Mouse (Mus musculus): ENCODE measurements around the gene Kiz. TPM values are rescaled to one million over a fixed set of nuclear protein-coding genes. Genes with fewer than 3 reads are reported as not detected.

The Kiz gene
- total and polyA plus RNA-seq, 2 experiments = 3.7 to 19.7 TPM

DNA sequence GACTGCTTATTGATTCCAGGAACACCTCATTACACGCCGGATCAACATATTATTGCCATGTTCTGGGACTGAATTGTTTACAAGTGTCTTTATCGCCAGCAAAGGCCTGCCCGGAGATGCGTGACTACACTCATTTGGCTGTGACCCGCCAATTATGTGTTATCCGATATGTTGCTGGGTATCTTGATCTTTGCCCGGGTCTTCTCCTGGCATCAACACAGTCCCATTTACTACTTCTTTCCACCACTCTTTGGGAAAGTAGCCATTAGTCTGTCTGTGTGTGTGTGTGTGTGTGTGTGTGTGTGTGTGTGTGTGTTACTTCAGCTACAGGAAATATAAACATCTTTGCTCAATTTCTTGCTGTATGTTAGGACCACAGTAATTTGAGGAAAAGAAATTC is 31.6 kb upstream of the Kiz start:
- DNase-seq (ENCODE audit: extremely low read depth, low read depth, low spot score) = no peak

GRCm38 (mm10) chr2:146828006-146828405 is 27.7 kb upstream of the Kiz start:
- TF ChIP-seq POLR2A (IDR thresholded peaks at IDR 0.05; ENCODE audit: extremely low read depth, insufficient read depth, low read length) (no peak), CTCF (IDR thresholded peaks at IDR 0.05; ENCODE audit: low read depth, low read length) (no peak)
- WGBS = 78% methylated on average over 4 of the region's 4 CpGs

More for the DNA sequence above, 31.6 kb upstream of the Kiz start:
- H3K9ac ChIP-seq (ENCODE audit: low read depth, low read length) = no peak overlapping the region
- H3K79me2 ChIP-seq (ENCODE audit: control insufficient read depth, insufficient read depth, low read length) = no peaks in the 10 kb centered on the region
- H3K27ac ChIP-seq (replicated peaks; ENCODE audit: insufficient read depth, low read depth, low read length) = no peak overlapping the region
- H3K27me3 ChIP-seq (ENCODE audit: control insufficient read depth, insufficient read depth, low read length) = no peaks in the 10 kb centered on the region
- no peaks in the 10 kb centered on the region for H3K36me3 ChIP-seq (ENCODE audit: control insufficient read depth, insufficient read depth, low read length)
- H3K4me1 ChIP-seq (ENCODE audit: control insufficient read depth, insufficient read depth, low read length) = no peaks in the 10 kb centered on the region
- WGBS = 81% methylated on average over 8 of the region's 8 CpGs
- TF ChIP-seq CTCF (IDR thresholded peaks at IDR 0.05; ENCODE audit: low read depth, low read length) (no peak), POLR2A (IDR thresholded peaks at IDR 0.05; ENCODE audit: extremely low read depth, insufficient read depth, low read length) (no peak)
- H3K4me3 ChIP-seq (ENCODE audit: insufficient read depth, low read depth, low read length) = no peak overlapping the region

DNA sequence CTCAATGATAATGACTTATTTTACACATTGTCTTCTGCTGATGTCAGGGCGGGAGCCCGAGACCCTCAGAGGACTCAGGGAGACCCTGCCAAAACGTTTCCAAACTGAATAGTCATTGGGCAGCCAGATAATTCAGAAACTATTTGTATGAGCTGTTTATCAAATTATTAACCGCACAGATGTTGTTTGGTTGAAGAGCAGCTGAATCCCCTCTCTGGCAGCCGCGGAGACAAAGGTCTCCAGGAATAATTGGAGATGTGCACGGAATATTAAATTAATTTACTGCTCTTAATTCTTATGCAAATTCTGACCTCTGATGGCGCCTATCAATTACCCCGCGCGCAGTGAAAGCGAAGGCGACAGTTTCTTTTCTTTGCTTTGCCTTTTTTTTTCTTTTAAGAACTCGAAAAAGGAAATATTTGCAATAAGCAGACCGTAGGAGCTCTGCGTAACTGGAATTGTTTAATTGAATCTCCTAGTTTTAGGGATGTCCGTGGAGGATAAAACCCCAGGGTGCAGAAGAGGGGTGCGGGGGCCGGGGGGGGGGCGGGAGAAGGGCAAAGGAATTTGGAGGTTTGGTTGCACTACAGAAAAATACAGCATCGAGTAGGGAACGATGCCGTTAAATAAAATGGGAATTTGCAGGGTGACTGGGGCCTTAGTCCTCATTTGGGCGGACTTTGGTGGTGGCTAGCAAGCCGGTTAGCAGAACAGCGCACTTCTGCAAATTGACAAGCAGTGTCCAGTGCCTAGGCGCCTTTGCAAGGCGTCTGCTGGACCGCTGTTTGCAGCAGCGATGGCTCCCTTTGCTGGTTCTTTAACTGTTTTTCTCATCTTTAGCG is 22.2 kb upstream of the Kiz start:
- Histone ChIP-seq H3K27ac (replicated peaks; ENCODE audit: insufficient read depth, low read depth, low read length) (no peak overlapping the region), H3K4me1 (ENCODE audit: control insufficient read depth, insufficient read depth, low read length) (no peaks in the 10 kb centered on the region), H3K9ac (ENCODE audit: low read depth, low read length) (no peak overlapping the region), H3K79me2 (ENCODE audit: control insufficient read depth, insufficient read depth, low read length) (no peaks in the 10 kb centered on the region), H3K4me3 (ENCODE audit: insufficient read depth, low read depth, low read length) (no peak overlapping the region), H3K36me3 (ENCODE audit: control insufficient read depth, insufficient read depth, low read length) (no peaks in the 10 kb centered on the region), H3K27me3 (ENCODE audit: control insufficient read depth, insufficient read depth, low read length) (peaks cover 12% of the 10 kb centered on the region)
- no peak for TF ChIP-seq CTCF (IDR thresholded peaks at IDR 0.05; ENCODE audit: low read depth, low read length)
- no peak for TF ChIP-seq POLR2A (IDR thresholded peaks at IDR 0.05; ENCODE audit: extremely low read depth, insufficient read depth, low read length)
- no peak for DNase-seq (ENCODE audit: extremely low read depth, low read depth, low spot score)
- 14% methylated on average over 31 of the region's 31 CpGs for WGBS

More at GRCm38 (mm10) chr2:146828006-146828405, 27.7 kb upstream of the Kiz start:
- no peak overlapping the region for H3K4me3 ChIP-seq (ENCODE audit: insufficient read depth, low read depth, low read length)
- H3K27ac ChIP-seq (replicated peaks; ENCODE audit: insufficient read depth, low read depth, low read length) = no peak overlapping the region
- DNase-seq (ENCODE audit: extremely low read depth, low read depth, low spot score) = no peak
- no peaks in the 10 kb centered on the region for H3K4me1 ChIP-seq (ENCODE audit: control insufficient read depth, insufficient read depth, low read length)
- H3K9ac ChIP-seq (ENCODE audit: low read depth, low read length) = no peak overlapping the region
- H3K27me3 ChIP-seq (ENCODE audit: control insufficient read depth, insufficient read depth, low read length) = no peaks in the 10 kb centered on the region
- H3K36me3 ChIP-seq (ENCODE audit: control insufficient read depth, insufficient read depth, low read length) = no peaks in the 10 kb centered on the region
- no peaks in the 10 kb centered on the region for H3K79me2 ChIP-seq (ENCODE audit: control insufficient read depth, insufficient read depth, low read length)

- no peak overlapping the region for H3K4me3 ChIP-seq (ENCODE audit: insufficient read depth, low read depth, low read length)
- no peak overlapping the region for H3K27ac ChIP-seq (replicated peaks; ENCODE audit: insufficient read depth, low read depth, low read length)
- no peaks in the 10 kb centered on the region for H3K79me2 ChIP-seq (ENCODE audit: control insufficient read depth, insufficient read depth, low read length)
- no peak for DNase-seq (ENCODE audit: extremely low read depth, low read depth, low spot score)
- H3K36me3 ChIP-seq (ENCODE audit: control insufficient read depth, insufficient read depth, low read length) = no peaks in the 10 kb centered on the region
- H3K27me3 ChIP-seq (ENCODE audit: control insufficient read depth, insufficient read depth, low read length) = peaks cover 15% of the 10 kb centered on the region
- TF ChIP-seq POLR2A (IDR thresholded peaks at IDR 0.05; ENCODE audit: extremely low read depth, insufficient read depth, low read length) (no peak), CTCF (IDR thresholded peaks at IDR 0.05; ENCODE audit: low read depth, low read length) (no peak)
- H3K4me1 ChIP-seq (ENCODE audit: control insufficient read depth, insufficient read depth, low read length) = no peaks in the 10 kb centered on the region
- WGBS = 5% methylated on average over 5 of the region's 5 CpGs
- H3K9ac ChIP-seq (ENCODE audit: low read depth, low read length) = no peak overlapping the region
These were observed 21.7 kb upstream of the Kiz start for GRCm38 (mm10) chr2:146834064-146834313.

GRCm38 (mm10) chr2:146834314-146835201 is 21.1 kb upstream of the Kiz start:
- WGBS = 2% methylated on average over 63 of the region's 63 CpGs
- Histone ChIP-seq H3K4me1 (ENCODE audit: control insufficient read depth, insufficient read depth, low read length) (no peaks in the 10 kb centered on the region), H3K36me3 (ENCODE audit: control insufficient read depth, insufficient read depth, low read length) (no peaks in the 10 kb centered on the region), H3K27me3 (ENCODE audit: control insufficient read depth, insufficient read depth, low read length) (peaks cover 19% of the 10 kb centered on the region), H3K79me2 (ENCODE audit: control insufficient read depth, insufficient read depth, low read length) (no peaks in the 10 kb centered on the region), H3K4me3 (ENCODE audit: insufficient read depth, low read depth, low read length) (no peak overlapping the region), H3K9ac (ENCODE audit: low read depth, low read length) (no peak overlapping the region), H3K27ac (replicated peaks; ENCODE audit: insufficient read depth, low read depth, low read length) (no peak overlapping the region)
- DNase-seq (ENCODE audit: extremely low read depth, low read depth, low spot score) = no peak
- TF ChIP-seq CTCF (IDR thresholded peaks at IDR 0.05; ENCODE audit: low read depth, low read length) = no peak
- no peak for TF ChIP-seq POLR2A (IDR thresholded peaks at IDR 0.05; ENCODE audit: extremely low read depth, insufficient read depth, low read length)

Measured in liver, adult 2 months (tissue).